Mouse (Mus musculus) lung, adult 2 months (tissue): ENCODE measurements around the gene AC170998.1.

ENCODE experiments used
- CTCF ChIP-seq: fragments of 200-500 bp; IDR thresholded peaks from 2 replicates; pipeline ENCODE4 v1.5.1; 2011; ENCODE audit warnings: mild to moderate bottlenecking, low read length, control low read depth; ENCODE audit not compliant: insufficient read depth
- POLR2A ChIP-seq: fragments of 200-500 bp; IDR thresholded peaks from 2 replicates; pipeline ENCODE4 v1.6.1; 2011; ENCODE audit warnings: low read depth, mild to moderate bottlenecking, control low read depth, low read length, borderline replicate concordance; ENCODE audit errors: extremely low read depth

DNA sequence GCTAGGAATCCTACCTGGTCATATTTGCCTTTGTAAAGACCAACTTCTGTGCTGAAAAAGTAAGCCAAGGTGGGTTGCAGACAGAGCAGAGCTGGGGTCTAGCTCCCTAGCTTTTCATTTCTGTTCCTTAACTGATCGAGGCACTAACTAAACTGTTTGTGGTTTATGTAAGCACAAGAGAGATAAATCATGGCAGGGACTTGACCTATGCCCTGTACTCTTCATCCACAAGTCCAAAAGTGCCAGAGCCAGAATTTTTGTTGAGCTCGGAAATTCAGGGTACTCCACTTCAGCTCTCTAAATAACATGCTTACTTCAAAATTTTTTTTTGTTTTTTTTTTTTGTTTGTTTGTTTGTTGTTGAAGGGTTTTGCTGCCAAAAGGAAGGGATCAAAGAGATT lies 29.2 kb upstream of the AC170998.1 start:
- TF ChIP-seq CTCF (no peak), POLR2A (no peak)
